Mouse (Mus musculus): ENCODE results near the gene Galntl6. TPM values are rescaled to one million over a fixed set of nuclear protein-coding genes. Genes with fewer than 3 reads are reported as not detected.

The Galntl6 gene
- polyA plus RNA-seq, 1 experiment from 2014 or later: 0.91 TPM

GRCm38 (mm10) chr8:57927074-57927473, 985.4 kb downstream of the Galntl6 start:
- DNase-seq (ENCODE audit: low spot score) (no peak), ATAC-seq (replicated peaks; ENCODE audit: low FRiP score) (no peak)
- no peak overlapping the region for H3K4me3 ChIP-seq (ENCODE audit: low read depth, low read length)
- no peak overlapping the region for H3K27ac ChIP-seq (ENCODE audit: low read depth, low read length)
- H3K4me1 ChIP-seq (replicated peaks; ENCODE audit: control insufficient read depth, insufficient read depth, low read length): 0 out of 2 replicates have a peak, but pooled peaks cover 4% of the 10 kb centered on the region
- no peaks in the 10 kb centered on the region for H3K9me3 ChIP-seq (ENCODE audit: control insufficient read depth, low read length)
- H3K27me3 ChIP-seq (ENCODE audit: control insufficient read depth, insufficient read depth, low read length): no peaks in the 10 kb centered on the region
- no peak overlapping the region for H3K9ac ChIP-seq (ENCODE audit: low read length)
- H3K4me2 ChIP-seq (ENCODE audit: low read depth, low read length, severe bottlenecking): no peak overlapping the region
- H3K36me3 ChIP-seq (ENCODE audit: control insufficient read depth, insufficient read depth, low read length): no peaks in the 10 kb centered on the region
- 88% methylated on average over 6 of the region's 6 CpGs for WGBS

GRCm38 (mm10) chr8:57923556-57923955, 988.9 kb downstream of the Galntl6 start:
- no peaks in the 10 kb centered on the region for H3K27me3 ChIP-seq (ENCODE audit: control insufficient read depth, insufficient read depth, low read length)
- H3K9ac ChIP-seq (ENCODE audit: low read length): no peak overlapping the region
- H3K9me3 ChIP-seq (ENCODE audit: control insufficient read depth, low read length): no peaks in the 10 kb centered on the region
- no peak overlapping the region for H3K4me3 ChIP-seq (ENCODE audit: low read depth, low read length)
- peak; percentile 24; the same call in 1 of the 2 replicates for ATAC-seq (replicated peaks; ENCODE audit: low FRiP score)
- no peaks in the 10 kb centered on the region for H3K36me3 ChIP-seq (ENCODE audit: control insufficient read depth, insufficient read depth, low read length)
- 33% methylated on average over 6 of the region's 6 CpGs for WGBS
- H3K27ac ChIP-seq (ENCODE audit: low read depth, low read length): no peak overlapping the region
- 0 out of 2 replicates have a peak, but pooled peaks cover 4% of the 10 kb centered on the region for H3K4me1 ChIP-seq (replicated peaks; ENCODE audit: control insufficient read depth, insufficient read depth, low read length)
- H3K4me2 ChIP-seq (ENCODE audit: low read depth, low read length, severe bottlenecking): no peak overlapping the region
- no peak for DNase-seq (ENCODE audit: low spot score)

- Histone ChIP-seq H3K4me3 (ENCODE audit: low read depth, low read length) (no peak overlapping the region), H3K4me1 (replicated peaks; ENCODE audit: control insufficient read depth, insufficient read depth, low read length) (0 out of 2 replicates have a peak, but pooled peaks cover 4% of the 10 kb centered on the region), H3K9ac (ENCODE audit: low read length) (no peak overlapping the region), H3K36me3 (ENCODE audit: control insufficient read depth, insufficient read depth, low read length) (no peaks in the 10 kb centered on the region), H3K4me2 (ENCODE audit: low read depth, low read length, severe bottlenecking) (no peak overlapping the region), H3K27ac (ENCODE audit: low read depth, low read length) (no peak overlapping the region), H3K9me3 (ENCODE audit: control insufficient read depth, low read length) (no peaks in the 10 kb centered on the region), H3K27me3 (ENCODE audit: control insufficient read depth, insufficient read depth, low read length) (no peaks in the 10 kb centered on the region)
- no peak for ATAC-seq (replicated peaks; ENCODE audit: low FRiP score)
- DNase-seq (ENCODE audit: low spot score): no peak
- WGBS: 71% methylated on average over 6 of the region's 6 CpGs
Observed at GRCm38 (mm10) chr8:57923130-57923529, 989.3 kb downstream of the Galntl6 start.

GRCm38 (mm10) chr8:57922214-57923070, 990.0 kb downstream of the Galntl6 start:
- ATAC-seq (replicated peaks; ENCODE audit: low FRiP score) (peak; percentile 43; the same call in 1 of the 2 replicates), DNase-seq (ENCODE audit: low spot score) (no peak)
- Histone ChIP-seq H3K4me2 (ENCODE audit: low read depth, low read length, severe bottlenecking) (no peak overlapping the region), H3K4me1 (replicated peaks; ENCODE audit: control insufficient read depth, insufficient read depth, low read length) (0 out of 2 replicates have a peak, but pooled peaks cover 4% of the 10 kb centered on the region), H3K36me3 (ENCODE audit: control insufficient read depth, insufficient read depth, low read length) (no peaks in the 10 kb centered on the region), H3K27me3 (ENCODE audit: control insufficient read depth, insufficient read depth, low read length) (no peaks in the 10 kb centered on the region), H3K9me3 (ENCODE audit: control insufficient read depth, low read length) (no peaks in the 10 kb centered on the region), H3K9ac (ENCODE audit: low read length) (no peak overlapping the region), H3K4me3 (ENCODE audit: low read depth, low read length) (no peak overlapping the region), H3K27ac (ENCODE audit: low read depth, low read length) (0 out of 2 replicates have a peak overlapping the region, but pooled peaks have one; percentile 38)
- WGBS: 57% methylated on average over 6 of the region's 6 CpGs

- Histone ChIP-seq H3K4me2 (ENCODE audit: low read depth, low read length, severe bottlenecking) (no peak overlapping the region), H3K36me3 (ENCODE audit: control insufficient read depth, insufficient read depth, low read length) (no peaks in the 10 kb centered on the region), H3K4me3 (ENCODE audit: low read depth, low read length) (no peak overlapping the region), H3K9ac (ENCODE audit: low read length) (no peak overlapping the region), H3K27me3 (ENCODE audit: control insufficient read depth, insufficient read depth, low read length) (no peaks in the 10 kb centered on the region), H3K9me3 (ENCODE audit: control insufficient read depth, low read length) (no peaks in the 10 kb centered on the region), H3K4me1 (replicated peaks; ENCODE audit: control insufficient read depth, insufficient read depth, low read length) (0 out of 2 replicates have a peak, but pooled peaks cover 4% of the 10 kb centered on the region), H3K27ac (ENCODE audit: low read depth, low read length) (no peak overlapping the region)
- DNase-seq (ENCODE audit: low spot score) (no peak), ATAC-seq (replicated peaks; ENCODE audit: low FRiP score) (no peak)
- WGBS: 83% methylated on average over 3 of the region's 3 CpGs
Observed at GRCm38 (mm10) chr8:57920326-57920903, 992.0 kb downstream of the Galntl6 start.

GRCm38 (mm10) chr8:57918720-57919640, 993.5 kb downstream of the Galntl6 start:
- 37% methylated on average over 9 of the region's 9 CpGs for WGBS
- Histone ChIP-seq H3K4me2 (ENCODE audit: low read depth, low read length, severe bottlenecking) (no peak overlapping the region), H3K27ac (ENCODE audit: low read depth, low read length) (no peak overlapping the region), H3K36me3 (ENCODE audit: control insufficient read depth, insufficient read depth, low read length) (no peaks in the 10 kb centered on the region), H3K9ac (ENCODE audit: low read length) (no peak overlapping the region), H3K4me3 (ENCODE audit: low read depth, low read length) (no peak overlapping the region), H3K9me3 (ENCODE audit: control insufficient read depth, low read length) (no peaks in the 10 kb centered on the region), H3K27me3 (ENCODE audit: control insufficient read depth, insufficient read depth, low read length) (no peaks in the 10 kb centered on the region), H3K4me1 (replicated peaks; ENCODE audit: control insufficient read depth, insufficient read depth, low read length) (0 out of 2 replicates have a peak, but pooled peaks cover 4% of the 10 kb centered on the region)
- DNase-seq (ENCODE audit: low spot score): no peak
- 0 out of 2 replicates have a peak, but pooled peaks have one; percentile 26 for ATAC-seq (replicated peaks; ENCODE audit: low FRiP score)

GRCm38 (mm10) chr8:57893360-57893759, 1019.1 kb downstream of the Galntl6 start:
- Histone ChIP-seq H3K4me2 (ENCODE audit: low read depth, low read length, severe bottlenecking) (no peak overlapping the region), H3K4me3 (ENCODE audit: low read depth, low read length) (no peak overlapping the region), H3K9me3 (ENCODE audit: control insufficient read depth, low read length) (no peaks in the 10 kb centered on the region)

GRCm38 (mm10) chr8:57892115-57892514, 1020.3 kb downstream of the Galntl6 start:
- no peaks in the 10 kb centered on the region for H3K4me1 ChIP-seq (replicated peaks; ENCODE audit: control insufficient read depth, insufficient read depth, low read length)
- H3K27ac ChIP-seq (ENCODE audit: low read depth, low read length): no peak overlapping the region
- no peak overlapping the region for H3K9ac ChIP-seq (ENCODE audit: low read length)
- WGBS: 89% methylated on average over 5 of the region's 5 CpGs
- ATAC-seq (replicated peaks; ENCODE audit: low FRiP score) (no peak), DNase-seq (ENCODE audit: low spot score) (no peak)
- no peaks in the 10 kb centered on the region for H3K9me3 ChIP-seq (ENCODE audit: control insufficient read depth, low read length)
- H3K27me3 ChIP-seq (ENCODE audit: control insufficient read depth, insufficient read depth, low read length): no peaks in the 10 kb centered on the region
- no peak overlapping the region for H3K4me2 ChIP-seq (ENCODE audit: low read depth, low read length, severe bottlenecking)
- no peaks in the 10 kb centered on the region for H3K36me3 ChIP-seq (ENCODE audit: control insufficient read depth, insufficient read depth, low read length)
- no peak overlapping the region for H3K4me3 ChIP-seq (ENCODE audit: low read depth, low read length)

More at GRCm38 (mm10) chr8:57893360-57893759, 1019.1 kb downstream of the Galntl6 start:
- Histone ChIP-seq H3K9ac (ENCODE audit: low read length) (no peak overlapping the region), H3K4me1 (replicated peaks; ENCODE audit: control insufficient read depth, insufficient read depth, low read length) (no peaks in the 10 kb centered on the region), H3K36me3 (ENCODE audit: control insufficient read depth, insufficient read depth, low read length) (no peaks in the 10 kb centered on the region), H3K27ac (ENCODE audit: low read depth, low read length) (no peak overlapping the region), H3K27me3 (ENCODE audit: control insufficient read depth, insufficient read depth, low read length) (no peaks in the 10 kb centered on the region)
- WGBS: 92% methylated on average over 5 of the region's 5 CpGs
- no peak for ATAC-seq (replicated peaks; ENCODE audit: low FRiP score)
- no peak for DNase-seq (ENCODE audit: low spot score)

Measured in forebrain, embryonic 11.5 days (tissue).